Mouse (Mus musculus): ENCODE data around the gene Mpp6.

Mpp6 gene

DNA sequence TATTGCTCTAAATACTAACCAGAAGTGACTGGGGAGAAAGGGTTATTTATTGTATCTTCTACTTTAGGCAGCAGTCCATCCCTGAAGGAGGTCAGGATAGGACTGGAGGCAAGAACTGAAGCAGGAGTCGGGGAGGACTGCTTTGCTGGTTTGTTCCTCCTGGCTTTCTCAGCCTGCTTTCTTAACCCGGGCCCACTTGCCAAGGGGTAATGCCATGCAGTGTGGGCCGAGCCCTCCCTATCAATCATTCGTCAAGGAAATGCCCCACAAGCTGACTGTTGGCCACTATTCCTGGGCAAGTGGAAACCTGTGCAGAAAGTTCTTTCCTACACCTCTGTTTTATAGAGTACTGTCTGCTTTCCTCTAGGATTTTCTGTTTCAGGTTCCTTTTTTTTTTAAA, 39.3 kb downstream of the Mpp6 start:
- no peak for DNase-seq (ENCODE audit: low read depth, low spot score)

DNA sequence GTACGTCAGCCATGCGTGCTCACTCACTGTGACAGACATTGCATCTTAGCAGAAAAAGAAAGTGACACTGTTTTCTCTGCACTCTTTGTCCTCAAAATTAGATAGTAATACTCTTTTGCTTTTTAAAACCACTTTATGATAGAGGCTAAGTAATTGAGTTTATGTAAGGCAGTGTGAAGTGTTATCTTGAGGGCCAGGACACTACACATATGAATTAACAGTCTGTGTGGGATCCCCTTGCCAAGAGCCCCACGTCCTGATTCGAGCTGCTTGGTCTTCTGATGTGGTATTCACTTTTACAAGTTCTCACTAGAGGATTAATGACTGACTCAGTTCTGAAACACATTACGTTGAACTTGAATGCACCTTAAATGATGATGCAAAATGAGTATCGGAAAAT, 49.8 kb downstream of the Mpp6 start:
- peak; percentile 7 for DNase-seq (ENCODE audit: low read depth, low spot score)

DNA sequence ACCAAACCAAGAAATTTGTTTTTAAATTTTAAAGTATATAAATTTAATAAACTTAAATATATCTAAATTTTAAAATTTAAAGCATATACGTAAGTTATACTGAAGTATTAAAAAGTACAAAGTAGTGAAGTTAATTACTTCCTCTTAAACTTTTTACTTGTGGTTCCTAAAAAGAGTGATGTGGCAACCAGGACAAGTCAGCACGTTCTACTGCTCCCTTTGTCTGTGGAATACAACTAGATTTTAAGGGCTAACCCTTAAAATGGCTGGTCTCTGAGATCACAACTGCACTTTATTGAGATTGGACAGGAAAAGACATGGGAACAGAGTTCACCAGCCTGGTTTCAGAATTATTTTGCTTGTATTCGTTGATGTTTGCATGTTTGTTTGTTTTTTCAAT, 53.0 kb downstream of the Mpp6 start:
- no peak for DNase-seq (ENCODE audit: low read depth, low spot score)

DNA sequence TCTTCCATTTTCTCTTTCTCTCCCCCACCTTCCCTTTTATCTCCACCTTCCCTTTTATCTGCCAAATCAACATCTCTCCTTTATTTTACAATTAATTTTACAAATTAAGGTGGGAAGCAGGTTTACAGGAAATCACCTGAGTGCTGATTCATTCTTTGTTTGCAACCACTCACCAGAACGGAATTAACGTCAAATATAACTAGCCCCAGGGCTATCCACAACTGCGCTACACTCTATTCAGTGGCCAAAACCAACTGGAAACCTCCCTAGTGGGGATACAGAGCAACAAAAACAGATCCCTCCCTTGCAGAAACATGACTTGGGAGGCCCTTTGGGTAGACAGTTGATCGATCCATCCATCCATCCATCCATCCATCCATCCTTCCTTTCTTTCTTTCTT, 58.8 kb downstream of the Mpp6 start:
- DNase-seq (ENCODE audit: low read depth, low spot score) = no peak

DNA sequence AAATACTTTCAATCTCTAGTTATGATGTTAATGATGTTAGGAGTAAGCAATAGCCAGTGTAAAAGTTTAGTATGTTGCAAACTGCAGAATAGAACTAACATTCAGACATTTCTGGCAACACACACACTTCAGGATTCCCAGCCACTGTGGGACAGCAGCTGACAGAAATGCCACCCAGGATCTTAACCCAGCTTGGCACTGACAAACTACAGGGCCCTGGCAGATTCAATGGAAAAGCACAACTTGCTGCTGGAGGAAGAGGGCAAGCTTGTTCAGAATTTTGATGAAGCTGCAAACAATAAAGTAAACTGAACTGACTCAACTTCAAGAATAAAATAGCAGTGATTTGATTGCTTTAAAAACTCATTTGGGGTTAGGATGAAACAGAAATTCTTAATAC, 59.7 kb downstream of the Mpp6 start:
- DNase-seq (ENCODE audit: low read depth, low spot score) = no peak

DNA sequence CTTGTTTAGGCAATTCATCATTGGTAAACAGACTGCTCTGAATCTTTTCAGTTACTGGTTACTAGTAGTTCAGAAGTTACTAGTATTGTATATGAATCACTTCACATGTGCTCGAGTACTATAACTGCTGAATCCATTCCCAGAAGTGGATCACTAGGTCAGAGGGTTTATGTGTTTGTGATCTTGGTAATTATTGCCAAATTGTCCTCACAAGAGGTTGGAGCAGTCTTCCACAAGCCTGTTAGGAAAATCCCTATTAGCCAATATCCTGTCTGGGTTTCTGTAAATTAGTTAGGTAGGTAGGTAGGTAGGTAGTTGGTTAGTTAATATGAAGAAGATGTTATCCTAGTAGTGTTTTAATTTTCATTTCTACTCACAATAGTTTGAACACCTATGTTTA, 65.7 kb downstream of the Mpp6 start:
- no peak for DNase-seq (ENCODE audit: low read depth, low spot score)

DNA sequence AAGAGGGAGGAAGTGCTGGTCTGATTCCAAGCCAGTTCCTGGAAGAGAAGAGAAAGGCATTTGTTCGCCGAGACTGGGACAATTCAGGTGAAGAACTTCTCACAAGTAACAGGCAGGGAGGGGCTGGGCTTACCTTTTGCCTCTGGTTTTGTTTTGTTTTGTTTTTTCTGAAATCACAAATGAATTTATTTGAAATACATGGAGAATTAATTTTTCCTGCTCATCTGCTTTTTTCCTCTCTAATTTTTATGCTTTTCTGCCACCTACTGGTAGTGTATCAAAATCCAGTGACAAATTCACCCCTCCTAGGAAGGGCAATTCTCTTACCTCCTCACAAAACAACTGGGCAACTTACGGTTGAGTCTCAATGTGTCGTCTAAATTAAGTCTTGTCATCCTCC, 70.1 kb downstream of the Mpp6 start:
- peak; percentile 46 for DNase-seq (ENCODE audit: low read depth, low spot score)

DNA sequence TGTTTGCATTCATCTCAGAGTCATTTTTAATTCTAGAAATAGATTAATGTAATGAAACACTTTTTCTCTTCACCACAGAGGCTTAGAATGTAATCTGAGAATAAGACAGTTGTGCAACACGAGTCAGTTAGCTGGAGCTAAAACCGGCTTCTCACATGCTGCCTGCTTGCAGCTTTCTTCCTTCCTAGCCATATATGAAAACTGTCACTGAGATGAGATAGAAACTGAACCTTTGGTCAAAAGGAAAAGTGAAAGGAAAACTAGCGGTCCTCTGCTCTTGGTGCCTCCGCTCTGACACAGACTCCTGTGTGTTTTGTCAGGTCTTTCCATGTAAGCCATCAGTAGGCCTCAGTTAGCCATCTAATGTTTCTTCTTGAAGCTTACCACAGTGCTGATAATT, 77.9 kb downstream of the Mpp6 start:
- DNase-seq (ENCODE audit: low read depth, low spot score) = peak; percentile 27

DNA sequence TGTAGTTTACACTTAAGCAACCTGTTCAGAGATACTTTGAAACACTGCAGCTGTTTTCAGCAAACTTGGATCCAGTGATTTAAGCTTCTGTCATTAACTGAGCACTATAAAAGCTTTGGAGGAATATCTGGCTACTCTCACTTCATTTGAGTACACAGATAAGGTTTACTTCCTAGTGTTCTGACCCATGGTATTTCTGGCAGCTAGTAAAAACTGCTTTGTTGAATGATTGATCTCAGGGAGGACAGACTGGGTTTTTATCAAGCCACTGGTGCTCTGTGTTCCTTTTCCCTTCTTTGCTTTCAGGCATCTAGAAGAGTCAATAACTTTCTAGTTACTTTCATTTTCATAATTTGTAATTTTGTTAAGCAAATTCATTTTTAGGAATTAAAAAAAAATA, 79.3 kb downstream of the Mpp6 start:
- no peak for DNase-seq (ENCODE audit: low read depth, low spot score)

DNA sequence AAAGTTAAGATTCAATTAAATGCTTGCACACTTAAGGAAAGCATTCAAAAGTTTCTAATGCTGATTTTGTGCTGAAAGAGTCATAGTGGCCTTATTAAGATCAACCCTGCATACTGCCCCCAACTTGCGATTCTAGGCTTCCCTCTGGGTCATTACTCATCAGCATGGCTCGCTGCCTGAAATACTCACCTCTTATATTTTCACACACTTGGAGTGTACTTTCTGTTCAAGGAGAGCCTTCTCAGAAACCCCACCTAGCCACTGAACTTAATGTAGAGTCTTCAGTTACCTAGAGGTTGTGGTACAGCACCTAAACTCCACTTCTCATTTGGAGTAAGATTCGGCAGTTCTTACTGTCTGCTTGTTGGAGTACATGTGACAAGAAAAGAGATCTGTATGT, 81.6 kb downstream of the Mpp6 start:
- DNase-seq (ENCODE audit: low read depth, low spot score) = no peak

DNA sequence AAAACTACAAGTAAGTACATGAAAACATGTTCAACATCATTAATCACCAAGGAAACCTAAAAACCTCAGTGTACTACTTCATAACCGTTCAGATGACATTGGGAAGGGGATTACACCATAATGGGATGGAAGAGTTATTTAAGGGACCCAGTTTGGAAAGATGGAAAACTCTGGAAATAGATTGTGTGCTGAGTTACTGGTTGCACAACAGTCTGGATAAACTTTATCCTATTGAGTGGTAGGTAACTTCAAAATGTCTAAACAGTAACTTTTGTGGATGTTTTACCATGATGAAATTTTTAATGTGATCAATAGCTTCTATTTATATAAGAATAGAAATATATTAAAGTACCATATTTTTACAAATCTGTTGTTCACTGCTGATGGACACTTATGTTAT, 82.1 kb downstream of the Mpp6 start:
- DNase-seq (ENCODE audit: low read depth, low spot score) = no peak

DNA sequence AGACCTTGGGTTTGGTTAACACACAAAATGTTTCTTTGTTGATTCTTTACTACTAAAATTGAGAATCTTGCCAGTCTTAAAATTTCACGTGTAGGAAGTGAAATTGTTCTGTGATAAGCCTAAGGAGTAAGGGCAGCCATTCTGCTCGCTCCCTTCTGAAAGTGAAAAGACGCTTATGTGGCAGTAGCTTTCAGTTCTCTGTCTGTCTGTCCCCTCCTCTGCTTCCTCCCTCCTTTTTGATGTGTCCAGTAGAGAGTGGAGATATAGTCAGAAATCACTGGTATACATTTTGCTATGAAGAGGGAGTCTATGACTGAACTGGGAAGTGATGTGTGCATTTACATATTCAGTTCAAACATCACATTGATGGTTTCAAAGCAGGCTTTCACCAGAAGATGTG, 82.8 kb downstream of the Mpp6 start:
- DNase-seq (ENCODE audit: low read depth, low spot score) = no peak

DNA sequence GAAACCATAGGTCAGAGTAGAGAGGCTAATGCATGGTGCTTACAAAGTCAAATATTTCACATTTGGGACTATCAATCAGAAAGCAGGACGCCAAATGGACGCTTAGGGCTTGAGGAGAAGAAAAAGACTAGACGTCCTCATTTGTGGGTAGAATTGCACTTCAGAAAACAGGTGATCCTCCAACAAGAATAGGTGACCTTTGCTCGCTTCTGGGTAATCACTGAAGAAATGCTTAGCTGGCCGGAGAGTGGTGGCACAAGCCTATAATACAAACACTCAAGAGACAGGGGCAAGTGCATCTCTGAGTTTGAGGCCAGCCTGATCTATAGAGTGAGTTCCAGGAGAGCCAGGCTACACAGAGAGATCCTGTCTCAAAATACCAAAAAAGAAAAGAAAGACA, 83.8 kb downstream of the Mpp6 start:
- DNase-seq (ENCODE audit: low read depth, low spot score) = no peak

DNA sequence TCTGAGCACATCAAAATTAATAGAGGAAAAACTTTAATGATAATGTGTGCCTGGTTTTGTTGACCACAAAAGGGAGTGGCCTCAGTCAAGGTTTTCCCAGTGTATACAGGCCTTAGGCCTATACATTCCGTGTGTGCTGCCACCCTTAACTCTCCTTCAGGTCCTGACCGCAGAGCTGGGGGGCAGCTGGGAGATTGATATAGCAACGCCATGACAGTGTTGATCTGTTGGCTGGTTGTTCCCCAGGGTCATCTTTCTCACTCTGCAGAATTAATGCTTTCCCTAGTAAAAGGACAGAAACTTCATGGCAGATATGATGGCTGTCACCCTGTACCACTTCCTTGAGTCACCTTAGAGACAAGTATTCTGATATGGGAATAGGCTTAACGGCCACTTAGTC, 94.3 kb downstream of the Mpp6 start:
- no peak for DNase-seq (ENCODE audit: low read depth, low spot score)

DNA sequence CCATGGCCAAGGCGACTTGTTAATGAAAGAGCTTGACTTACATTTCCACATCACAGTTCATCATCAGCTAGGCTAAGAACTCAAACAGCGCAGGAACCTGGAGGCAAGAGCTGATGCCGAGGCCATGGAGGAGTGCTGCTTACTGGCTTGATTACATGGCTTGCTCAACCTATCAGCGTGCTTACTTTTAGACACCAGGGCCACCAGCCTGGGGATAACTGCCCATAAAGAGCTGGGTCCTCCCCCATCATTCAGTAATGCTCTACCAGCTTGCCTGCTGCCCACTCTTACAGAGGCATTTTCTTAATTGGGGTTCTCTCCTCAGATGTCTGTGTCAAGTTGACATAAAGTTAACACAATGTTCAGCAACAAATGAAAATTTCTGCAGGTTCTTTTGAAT, 95.1 kb downstream of the Mpp6 start:
- DNase-seq (ENCODE audit: low read depth, low spot score) = no peak

DNA sequence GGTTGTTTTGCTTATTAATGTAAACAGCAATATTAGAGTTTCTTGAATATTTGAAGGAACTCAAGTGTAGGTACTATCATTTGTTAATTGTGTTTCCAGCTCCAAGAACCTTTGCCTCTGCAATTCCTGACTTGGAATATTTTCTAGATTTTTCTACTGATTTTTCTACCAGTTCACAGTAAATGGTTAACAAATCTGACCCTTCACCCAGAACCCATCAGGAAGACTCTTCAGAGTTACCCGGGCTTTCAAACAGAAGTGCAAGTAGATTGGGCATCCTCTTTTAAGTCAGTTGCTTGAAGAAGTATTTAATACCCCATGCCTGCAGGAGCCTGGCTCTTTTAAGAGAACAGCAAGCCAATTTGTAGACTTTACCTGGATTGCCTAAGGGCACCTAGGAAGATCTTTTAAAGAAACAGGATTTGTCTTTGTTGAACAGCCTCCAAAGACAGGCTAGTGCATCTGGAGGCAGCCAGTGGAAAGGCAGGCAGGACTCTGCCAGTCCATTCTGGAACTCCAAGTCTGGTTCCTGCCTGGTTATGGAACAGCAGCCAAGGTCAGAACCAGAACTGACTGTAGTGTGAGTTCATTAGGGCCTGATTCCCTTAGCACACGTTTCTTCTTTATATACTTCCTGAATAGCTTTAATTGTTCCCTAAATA, 104.8 kb downstream of the Mpp6 start:
- no peak for DNase-seq (ENCODE audit: low read depth, low spot score)

DNA sequence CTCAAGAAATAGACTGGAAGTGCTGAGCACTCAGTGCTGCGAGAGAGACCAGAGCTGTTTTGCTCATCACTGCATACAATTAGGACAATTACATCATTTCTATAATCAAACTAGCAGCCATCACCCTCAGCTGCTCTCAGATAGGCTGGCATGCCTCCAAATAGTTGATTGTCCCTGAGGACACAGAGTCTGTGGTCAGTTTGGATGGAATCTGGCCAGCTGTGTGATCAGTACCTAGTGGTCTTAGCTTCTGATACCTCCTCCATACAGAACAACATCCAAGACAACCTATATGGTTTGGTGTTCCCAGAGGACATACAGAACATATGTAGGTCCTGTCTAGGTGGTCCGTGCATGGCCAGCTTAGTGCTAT, 105.3 kb downstream of the Mpp6 start:
- DNase-seq (ENCODE audit: low read depth, low spot score) = no peak

DNA sequence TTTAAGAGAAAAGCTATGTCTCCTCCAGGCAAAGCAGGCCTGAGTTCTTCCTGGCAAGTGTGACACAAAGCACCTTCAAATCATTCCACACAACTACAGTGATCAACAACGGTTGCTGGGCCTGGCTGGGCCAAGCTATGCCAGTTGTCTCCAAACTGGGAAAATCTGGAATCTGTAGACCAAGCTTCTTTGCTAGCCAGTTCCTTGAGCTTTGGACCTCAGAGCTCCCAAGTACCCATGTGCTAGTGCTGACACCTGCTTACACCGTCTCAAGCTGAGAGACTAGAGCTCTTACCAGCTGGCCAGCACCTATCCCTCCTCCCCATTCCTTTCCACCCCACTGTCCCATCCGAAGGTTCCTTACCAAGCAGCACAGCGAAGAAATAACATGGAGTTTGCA, 105.9 kb downstream of the Mpp6 start:
- no peak for DNase-seq (ENCODE audit: low read depth, low spot score)

DNA sequence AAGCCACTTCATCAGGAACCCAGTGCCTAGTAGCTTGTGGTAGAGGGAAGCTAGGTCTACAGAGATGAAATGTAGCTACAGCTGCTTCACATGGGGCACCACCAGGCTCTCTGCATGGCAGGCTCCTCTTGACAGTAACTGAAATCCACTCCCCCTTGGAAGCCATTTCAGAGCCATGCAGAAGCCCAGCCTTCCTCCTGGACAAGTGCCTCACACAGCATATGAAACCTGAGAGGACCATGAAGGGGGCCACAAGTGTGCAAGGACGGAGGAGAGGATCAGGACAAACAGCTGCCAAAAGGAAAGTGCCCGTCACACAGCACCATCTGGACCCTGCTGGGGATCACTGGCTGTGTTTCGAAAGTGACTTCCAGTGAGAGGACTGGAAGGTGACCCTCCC, 108.6 kb downstream of the Mpp6 start:
- no peak for DNase-seq (ENCODE audit: low read depth, low spot score)

DNA sequence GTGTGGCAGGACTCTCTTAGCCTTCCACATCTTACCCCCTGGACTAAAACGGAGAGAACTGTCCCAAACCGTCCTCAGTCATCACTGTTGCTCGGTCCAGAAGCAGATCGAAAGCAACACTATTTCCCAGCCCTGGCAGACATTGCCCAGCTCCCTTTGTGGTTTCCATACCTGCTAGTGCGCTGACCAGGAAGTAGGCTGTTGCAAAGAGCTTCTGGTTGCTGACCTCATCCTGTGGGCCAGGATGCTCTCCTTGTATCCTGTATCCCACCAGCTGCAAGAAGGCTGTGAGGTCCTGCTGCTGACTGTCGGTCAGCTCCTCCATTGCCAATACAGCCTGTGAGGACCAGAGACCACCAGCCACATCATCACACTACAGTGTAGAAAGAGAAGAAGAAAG, 109.0 kb downstream of the Mpp6 start:
- no peak for DNase-seq (ENCODE audit: low read depth, low spot score)

DNA sequence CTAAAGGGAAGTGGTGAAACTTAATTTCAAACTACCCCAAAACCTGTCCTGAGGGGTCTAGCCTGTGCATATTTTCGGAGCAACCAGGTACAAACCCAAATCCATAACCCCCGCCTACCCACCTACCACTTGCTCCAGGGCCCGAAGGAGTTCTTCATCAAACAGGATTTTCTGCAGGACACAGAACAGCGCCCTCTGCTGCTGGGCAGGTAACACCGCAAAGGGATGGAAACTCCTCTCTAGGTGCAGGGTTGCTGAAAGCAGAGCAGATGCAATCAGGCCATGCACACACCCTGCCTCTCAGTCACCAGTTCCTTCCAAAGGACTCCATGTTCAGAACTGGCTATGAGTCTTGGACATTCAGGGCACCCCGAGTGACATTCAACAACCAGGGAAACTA, 110.8 kb downstream of the Mpp6 start:
- peak; percentile 72 for DNase-seq (ENCODE audit: low read depth, low spot score)

DNA sequence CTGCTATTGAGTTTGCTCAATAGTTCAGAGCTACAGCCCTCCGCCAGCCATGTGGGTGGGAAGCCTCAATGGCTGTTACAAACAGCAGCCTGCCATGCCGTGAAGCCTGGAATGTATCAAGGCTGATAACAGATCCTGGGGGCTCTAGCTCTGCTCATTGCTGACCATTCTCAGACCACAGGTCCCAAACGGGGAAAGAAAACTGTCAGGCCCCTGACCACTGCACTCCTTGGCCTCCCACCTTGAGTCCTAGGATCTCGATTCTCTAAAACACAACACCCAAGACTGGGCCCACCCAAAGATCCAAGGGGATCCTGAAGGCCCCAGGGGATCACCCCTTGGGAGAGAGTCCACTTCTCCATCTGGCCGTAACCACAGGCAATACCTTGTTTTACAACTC, 112.3 kb downstream of the Mpp6 start:
- no peak for DNase-seq (ENCODE audit: low read depth, low spot score)

DNA sequence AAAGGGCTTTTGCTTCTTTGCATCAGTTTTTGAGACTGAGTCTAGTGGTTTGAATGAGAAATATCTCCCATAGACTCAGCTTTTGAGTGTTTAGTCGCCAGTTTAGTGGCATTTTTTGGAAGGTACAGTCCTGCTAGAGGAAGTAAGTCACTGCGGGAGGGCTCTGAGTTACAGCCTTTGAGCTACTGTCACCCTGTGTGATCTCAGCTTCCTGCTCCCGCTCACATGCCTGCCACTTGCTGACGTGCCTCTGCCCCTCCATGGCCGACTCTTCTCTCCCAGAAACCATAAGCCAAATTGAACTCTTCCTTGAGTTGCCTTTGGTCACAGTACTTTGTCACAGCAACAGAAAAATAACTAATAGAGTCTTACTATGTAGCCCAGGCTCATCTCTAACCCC, 112.9 kb downstream of the Mpp6 start:
- DNase-seq (ENCODE audit: low read depth, low spot score) = no peak

DNA sequence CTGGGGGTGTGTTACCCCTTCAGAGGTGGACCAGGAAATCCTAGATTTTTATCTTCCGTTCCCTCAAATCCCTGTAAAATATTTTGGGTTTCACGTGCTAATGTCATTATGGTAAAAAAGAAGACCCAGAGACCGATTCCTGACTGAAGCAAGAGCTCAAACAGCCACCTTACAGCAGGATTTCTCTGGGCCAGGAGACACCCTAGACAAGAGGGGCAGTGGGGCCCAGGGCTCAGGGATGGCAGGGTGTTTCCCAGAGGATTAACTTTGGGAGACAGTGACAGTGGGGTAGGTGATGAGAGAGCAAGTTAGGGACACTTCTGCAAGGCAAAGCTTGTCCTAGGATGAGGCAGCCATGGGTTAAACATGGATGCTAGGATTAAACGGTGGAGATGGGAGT, 113.6 kb downstream of the Mpp6 start:
- DNase-seq (ENCODE audit: low read depth, low spot score) = no peak

DNA sequence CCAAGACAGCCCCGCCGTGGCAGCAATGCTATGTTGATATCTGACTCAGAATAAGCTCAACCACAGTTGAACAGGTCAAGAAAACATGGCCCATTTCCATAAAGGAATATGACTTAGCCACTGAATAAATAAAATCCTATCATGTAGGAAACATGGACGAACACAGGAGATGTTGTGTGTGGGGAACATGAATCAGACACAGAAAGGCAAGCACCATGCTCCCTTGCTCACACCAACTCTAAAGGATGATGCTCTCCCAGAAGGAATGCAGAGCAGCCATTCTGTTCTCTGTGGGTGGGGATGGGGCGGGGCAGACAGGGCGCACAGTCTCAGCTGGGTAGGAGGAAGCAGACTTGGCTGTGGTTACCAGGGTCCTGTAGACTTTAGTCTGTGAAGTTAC, 115.2 kb downstream of the Mpp6 start:
- DNase-seq (ENCODE audit: low read depth, low spot score) = no peak
